Mouse (Mus musculus): ENCODE measurements around the gene Armh3.

- no peak for TF ChIP-seq CTCF (conservative IDR thresholded peaks at IDR 0.05; ENCODE audit: low read length)
- no peak for TF ChIP-seq NANOG (IDR thresholded peaks at IDR 0.05; ENCODE audit: borderline replicate concordance, low read length)
Measured at GRCm38 (mm10) chr19:45927236-45927635, 71.1 kb downstream of the Armh3 start.
